Mouse (Mus musculus): ENCODE measurements at regions not wholly inside any gene's neighbourhood (a gene's known extent, or its start where the extent isn't known, plus 50 kb on each side); places are given as distances from the start of the nearest gene placed in this dataset.

DNA sequence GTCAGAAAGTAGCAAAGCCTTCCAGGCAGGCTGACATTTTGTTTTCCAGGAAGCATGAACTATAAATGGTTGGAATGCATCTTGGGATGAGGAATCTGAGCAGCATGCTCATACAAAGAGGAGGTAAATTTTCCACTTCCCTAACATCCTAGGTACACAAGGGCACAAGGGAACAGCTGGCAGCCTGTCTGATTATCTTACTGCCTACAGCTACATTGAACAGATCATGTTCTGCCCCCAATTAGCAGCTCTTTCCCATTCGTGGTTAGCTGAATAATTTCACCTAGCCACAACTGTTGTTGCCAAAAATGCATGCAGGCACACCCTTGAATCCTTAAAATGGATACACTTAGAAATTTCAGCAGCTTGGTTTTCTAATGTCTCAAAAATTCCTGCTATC is 239.5 kb downstream of the Col12a1 start:
- no peaks in the 10 kb centered on the region for H3K9me3 ChIP-seq (replicated peaks; ENCODE audit: control insufficient read depth, insufficient read depth, low read length, poor library complexity, severe bottlenecking)
- H3K4me3 ChIP-seq (ENCODE audit: low read depth, low read length), result no peak overlapping the region
- no peak overlapping the region for H3K27ac ChIP-seq (ENCODE audit: insufficient read depth, low read length)
- no peaks in the 10 kb centered on the region for H3K27me3 ChIP-seq (ENCODE audit: control insufficient read depth, insufficient read depth, low read length, poor library complexity, severe bottlenecking)
- H3K9ac ChIP-seq (ENCODE audit: low read depth, poor library complexity, severe bottlenecking), result no peak overlapping the region
- no peak for TF ChIP-seq POLR2A (IDR thresholded peaks at IDR 0.05; ENCODE audit: insufficient read depth, low read length)
- no peak for TF ChIP-seq CTCF (IDR thresholded peaks at IDR 0.05; ENCODE audit: low read depth, low read length)
- TF ChIP-seq EP300 (IDR thresholded peaks at IDR 0.05; ENCODE audit: insufficient read depth, low read depth, low read length), result no peak
- H3K36me3 ChIP-seq (ENCODE audit: control insufficient read depth, insufficient read depth, low read length, poor library complexity, severe bottlenecking), result no peaks in the 10 kb centered on the region
- H3K4me1 ChIP-seq (ENCODE audit: control insufficient read depth, insufficient read depth, low read length), result no peaks in the 10 kb centered on the region

GRCm38 (mm10) chr9:79500253-79500652 is 218.4 kb downstream of the Col12a1 start:
- TF ChIP-seq EP300 (IDR thresholded peaks at IDR 0.05; ENCODE audit: insufficient read depth, low read depth, low read length) (no peak), CTCF (IDR thresholded peaks at IDR 0.05; ENCODE audit: low read depth, low read length) (no peak), POLR2A (IDR thresholded peaks at IDR 0.05; ENCODE audit: insufficient read depth, low read length) (no peak)
- Histone ChIP-seq H3K4me3 (ENCODE audit: low read depth, low read length) (no peak overlapping the region), H3K27me3 (ENCODE audit: control insufficient read depth, insufficient read depth, low read length, poor library complexity, severe bottlenecking) (no peaks in the 10 kb centered on the region), H3K36me3 (ENCODE audit: control insufficient read depth, insufficient read depth, low read length, poor library complexity, severe bottlenecking) (no peaks in the 10 kb centered on the region), H3K9me3 (replicated peaks; ENCODE audit: control insufficient read depth, insufficient read depth, low read length, poor library complexity, severe bottlenecking) (no peaks in the 10 kb centered on the region; the same call in 1 of the 2 replicates), H3K4me1 (ENCODE audit: control insufficient read depth, insufficient read depth, low read length) (no peaks in the 10 kb centered on the region), H3K9ac (ENCODE audit: low read depth, poor library complexity, severe bottlenecking) (no peak overlapping the region), H3K27ac (ENCODE audit: insufficient read depth, low read length) (no peak overlapping the region)

- Histone ChIP-seq H3K4me3 (ENCODE audit: low read depth, low read length) (no peak overlapping the region), H3K4me1 (ENCODE audit: control insufficient read depth, insufficient read depth, low read length) (no peaks in the 10 kb centered on the region), H3K9me3 (replicated peaks; ENCODE audit: control insufficient read depth, insufficient read depth, low read length, poor library complexity, severe bottlenecking) (no peaks in the 10 kb centered on the region; the same call in 1 of the 2 replicates), H3K27ac (ENCODE audit: insufficient read depth, low read length) (no peak overlapping the region), H3K27me3 (ENCODE audit: control insufficient read depth, insufficient read depth, low read length, poor library complexity, severe bottlenecking) (no peaks in the 10 kb centered on the region), H3K9ac (ENCODE audit: low read depth, poor library complexity, severe bottlenecking) (no peak overlapping the region), H3K36me3 (ENCODE audit: control insufficient read depth, insufficient read depth, low read length, poor library complexity, severe bottlenecking) (no peaks in the 10 kb centered on the region)
- no peak for TF ChIP-seq POLR2A (IDR thresholded peaks at IDR 0.05; ENCODE audit: insufficient read depth, low read length)
- no peak for TF ChIP-seq EP300 (IDR thresholded peaks at IDR 0.05; ENCODE audit: insufficient read depth, low read depth, low read length)
- no peak for TF ChIP-seq CTCF (IDR thresholded peaks at IDR 0.05; ENCODE audit: low read depth, low read length)
These were observed 216.6 kb downstream of the Col12a1 start for GRCm38 (mm10) chr9:79502034-79502433.

- Histone ChIP-seq H3K9ac (ENCODE audit: low read depth, poor library complexity, severe bottlenecking) (no peak overlapping the region), H3K27ac (ENCODE audit: insufficient read depth, low read length) (no peak overlapping the region), H3K4me1 (ENCODE audit: control insufficient read depth, insufficient read depth, low read length) (no peaks in the 10 kb centered on the region), H3K9me3 (replicated peaks; ENCODE audit: control insufficient read depth, insufficient read depth, low read length, poor library complexity, severe bottlenecking) (no peaks in the 10 kb centered on the region), H3K27me3 (ENCODE audit: control insufficient read depth, insufficient read depth, low read length, poor library complexity, severe bottlenecking) (no peaks in the 10 kb centered on the region; the same call in 1 of the 2 replicates), H3K4me3 (ENCODE audit: low read depth, low read length) (no peak overlapping the region), H3K36me3 (ENCODE audit: control insufficient read depth, insufficient read depth, low read length, poor library complexity, severe bottlenecking) (no peaks in the 10 kb centered on the region)
- TF ChIP-seq POLR2A (IDR thresholded peaks at IDR 0.05; ENCODE audit: insufficient read depth, low read length), result no peak
- TF ChIP-seq EP300 (IDR thresholded peaks at IDR 0.05; ENCODE audit: insufficient read depth, low read depth, low read length), result no peak
- TF ChIP-seq CTCF (IDR thresholded peaks at IDR 0.05; ENCODE audit: low read depth, low read length), result no peak
These were observed 202.2 kb downstream of the Col12a1 start for GRCm38 (mm10) chr9:79516384-79516783.

- no peaks in the 10 kb centered on the region for H3K4me1 ChIP-seq (ENCODE audit: control insufficient read depth, insufficient read depth, low read length)
- H3K4me3 ChIP-seq (ENCODE audit: low read depth, low read length), result no peak overlapping the region
- no peak for TF ChIP-seq CTCF (IDR thresholded peaks at IDR 0.05; ENCODE audit: low read depth, low read length)
- no peak for TF ChIP-seq POLR2A (IDR thresholded peaks at IDR 0.05; ENCODE audit: insufficient read depth, low read length)
- TF ChIP-seq EP300 (IDR thresholded peaks at IDR 0.05; ENCODE audit: insufficient read depth, low read depth, low read length), result no peak
- H3K9me3 ChIP-seq (replicated peaks; ENCODE audit: control insufficient read depth, insufficient read depth, low read length, poor library complexity, severe bottlenecking), result no peaks in the 10 kb centered on the region
- no peaks in the 10 kb centered on the region for H3K36me3 ChIP-seq (ENCODE audit: control insufficient read depth, insufficient read depth, low read length, poor library complexity, severe bottlenecking)
- H3K27ac ChIP-seq (ENCODE audit: insufficient read depth, low read length), result no peak overlapping the region
- H3K9ac ChIP-seq (ENCODE audit: low read depth, poor library complexity, severe bottlenecking), result no peak overlapping the region
- H3K27me3 ChIP-seq (ENCODE audit: control insufficient read depth, insufficient read depth, low read length, poor library complexity, severe bottlenecking), result no peaks in the 10 kb centered on the region; the same call in 1 of the 2 replicates
These were observed 201.2 kb downstream of the Col12a1 start for GRCm38 (mm10) chr9:79517461-79517860.

GRCm38 (mm10) chr9:79518640-79519039 is 200.0 kb downstream of the Col12a1 start:
- TF ChIP-seq EP300 (IDR thresholded peaks at IDR 0.05; ENCODE audit: insufficient read depth, low read depth, low read length) (no peak), POLR2A (IDR thresholded peaks at IDR 0.05; ENCODE audit: insufficient read depth, low read length) (no peak), CTCF (IDR thresholded peaks at IDR 0.05; ENCODE audit: low read depth, low read length) (no peak)
- Histone ChIP-seq H3K36me3 (ENCODE audit: control insufficient read depth, insufficient read depth, low read length, poor library complexity, severe bottlenecking) (no peaks in the 10 kb centered on the region), H3K27me3 (ENCODE audit: control insufficient read depth, insufficient read depth, low read length, poor library complexity, severe bottlenecking) (no peaks in the 10 kb centered on the region; the same call in 1 of the 2 replicates), H3K4me3 (ENCODE audit: low read depth, low read length) (no peak overlapping the region), H3K4me1 (ENCODE audit: control insufficient read depth, insufficient read depth, low read length) (no peaks in the 10 kb centered on the region), H3K9me3 (replicated peaks; ENCODE audit: control insufficient read depth, insufficient read depth, low read length, poor library complexity, severe bottlenecking) (no peaks in the 10 kb centered on the region), H3K27ac (ENCODE audit: insufficient read depth, low read length) (no peak overlapping the region), H3K9ac (ENCODE audit: low read depth, poor library complexity, severe bottlenecking) (no peak overlapping the region)

Data from ES-Bruce4 (cell line).